Mouse (Mus musculus) bone marrow macrophage, adult 2 months (primary cell): ENCODE results near the gene Mras.

Experiments used
- CTCF ChIP-seq: IDR thresholded peaks from 2 replicates; pipeline ENCODE4 v1.5.1; 2012; ENCODE audit warnings: low read depth, mild to moderate bottlenecking, low read length, moderate library complexity
- POLR2A ChIP-seq: IDR thresholded peaks from 2 replicates; pipeline ENCODE4 v1.6.1; 2012; ENCODE audit warnings: mild to moderate bottlenecking, low read depth, low read length, borderline replicate concordance

GRCm38 (mm10) chr9:99436182-99437030 lies 775 bp downstream of the Mras start:
- no peak for TF ChIP-seq CTCF
- no peak for TF ChIP-seq POLR2A
